Mouse (Mus musculus): ENCODE data around the gene Zfp629. TPM values are rescaled to one million over a fixed set of nuclear protein-coding genes. Genes with fewer than 3 reads are reported as not detected.

Gene Zfp629
- polyA plus RNA-seq, 1 experiment: 33.1 TPM

GRCm38 (mm10) chr7:127611011-127611410, 4.6 kb downstream of the Zfp629 start:
- DNase-seq: no peak
- no peak overlapping the region for H3K27ac ChIP-seq (ENCODE audit: control insufficient read depth, insufficient read depth, low read length)
- H3K4me1 ChIP-seq (replicated peaks; ENCODE audit: control insufficient read depth, insufficient read depth, low read length): peaks cover 5% of the 10 kb centered on the region
- H3K27me3 ChIP-seq (ENCODE audit: control insufficient read depth, insufficient read depth, low read length): no peaks in the 10 kb centered on the region
- H3K4me3 ChIP-seq (ENCODE audit: control insufficient read depth, insufficient read depth, low read length): no peak overlapping the region
- WGBS: 97% methylated on average over 29 of the region's 29 CpGs
- TF ChIP-seq POLR2A (IDR thresholded peaks at IDR 0.05; ENCODE audit: control insufficient read depth, extremely low read depth, insufficient read depth, low read length, poor library complexity): no peak
- no peak for TF ChIP-seq CTCF (IDR thresholded peaks at IDR 0.05; ENCODE audit: borderline replicate concordance, control insufficient read depth, extremely low read depth, insufficient read depth, low read length, poor library complexity)
- H3K36me3 ChIP-seq (ENCODE audit: control insufficient read depth, insufficient read depth, low read length): peaks cover 4% of the 10 kb centered on the region

GRCm38 (mm10) chr7:127607150-127607549, 8.4 kb downstream of the Zfp629 start:
- Histone ChIP-seq H3K27me3 (ENCODE audit: control insufficient read depth, insufficient read depth, low read length) (no peaks in the 10 kb centered on the region), H3K27ac (ENCODE audit: control insufficient read depth, insufficient read depth, low read length) (no peak overlapping the region), H3K4me3 (ENCODE audit: control insufficient read depth, insufficient read depth, low read length) (no peak overlapping the region), H3K4me1 (replicated peaks; ENCODE audit: control insufficient read depth, insufficient read depth, low read length) (no peaks in the 10 kb centered on the region), H3K36me3 (ENCODE audit: control insufficient read depth, insufficient read depth, low read length) (peaks cover 26% of the 10 kb centered on the region)
- no peak for DNase-seq
- TF ChIP-seq CTCF (IDR thresholded peaks at IDR 0.05; ENCODE audit: borderline replicate concordance, control insufficient read depth, extremely low read depth, insufficient read depth, low read length, poor library complexity) (no peak), POLR2A (IDR thresholded peaks at IDR 0.05; ENCODE audit: control insufficient read depth, extremely low read depth, insufficient read depth, low read length, poor library complexity) (no peak)
- WGBS: 89% methylated on average over 6 of the region's 6 CpGs

- Histone ChIP-seq H3K4me1 (replicated peaks; ENCODE audit: control insufficient read depth, insufficient read depth, low read length) (no peaks in the 10 kb centered on the region), H3K4me3 (ENCODE audit: control insufficient read depth, insufficient read depth, low read length) (no peak overlapping the region), H3K36me3 (ENCODE audit: control insufficient read depth, insufficient read depth, low read length) (peaks cover 45% of the 10 kb centered on the region), H3K27ac (ENCODE audit: control insufficient read depth, insufficient read depth, low read length) (no peak overlapping the region), H3K27me3 (ENCODE audit: control insufficient read depth, insufficient read depth, low read length) (no peaks in the 10 kb centered on the region)
- DNase-seq: no peak
- TF ChIP-seq POLR2A (IDR thresholded peaks at IDR 0.05; ENCODE audit: control insufficient read depth, extremely low read depth, insufficient read depth, low read length, poor library complexity) (no peak), CTCF (IDR thresholded peaks at IDR 0.05; ENCODE audit: borderline replicate concordance, control insufficient read depth, extremely low read depth, insufficient read depth, low read length, poor library complexity) (no peak)
- 94% methylated on average over 10 of the region's 10 CpGs for WGBS
Measured at GRCm38 (mm10) chr7:127604256-127604655, 11.3 kb downstream of the Zfp629 start.

GRCm38 (mm10) chr7:127602903-127603302, 12.7 kb downstream of the Zfp629 start:
- H3K36me3 ChIP-seq (ENCODE audit: control insufficient read depth, insufficient read depth, low read length): peaks cover 52% of the 10 kb centered on the region
- no peak overlapping the region for H3K27ac ChIP-seq (ENCODE audit: control insufficient read depth, insufficient read depth, low read length)
- WGBS: 93% methylated on average over 2 of the region's 2 CpGs
- no peaks in the 10 kb centered on the region for H3K27me3 ChIP-seq (ENCODE audit: control insufficient read depth, insufficient read depth, low read length)
- no peak overlapping the region for H3K4me3 ChIP-seq (ENCODE audit: control insufficient read depth, insufficient read depth, low read length)
- no peak for DNase-seq
- TF ChIP-seq CTCF (IDR thresholded peaks at IDR 0.05; ENCODE audit: borderline replicate concordance, control insufficient read depth, extremely low read depth, insufficient read depth, low read length, poor library complexity) (no peak), POLR2A (IDR thresholded peaks at IDR 0.05; ENCODE audit: control insufficient read depth, extremely low read depth, insufficient read depth, low read length, poor library complexity) (no peak)
- H3K4me1 ChIP-seq (replicated peaks; ENCODE audit: control insufficient read depth, insufficient read depth, low read length): no peaks in the 10 kb centered on the region

- H3K27ac ChIP-seq (ENCODE audit: control insufficient read depth, insufficient read depth, low read length): no peak overlapping the region
- peaks cover 64% of the 10 kb centered on the region for H3K36me3 ChIP-seq (ENCODE audit: control insufficient read depth, insufficient read depth, low read length)
- no peaks in the 10 kb centered on the region for H3K4me1 ChIP-seq (replicated peaks; ENCODE audit: control insufficient read depth, insufficient read depth, low read length)
- TF ChIP-seq POLR2A (IDR thresholded peaks at IDR 0.05; ENCODE audit: control insufficient read depth, extremely low read depth, insufficient read depth, low read length, poor library complexity) (no peak), CTCF (IDR thresholded peaks at IDR 0.05; ENCODE audit: borderline replicate concordance, control insufficient read depth, extremely low read depth, insufficient read depth, low read length, poor library complexity) (no peak)
- no peak for DNase-seq
- H3K4me3 ChIP-seq (ENCODE audit: control insufficient read depth, insufficient read depth, low read length): no peak overlapping the region
- 96% methylated on average over 4 of the region's 4 CpGs for WGBS
- no peaks in the 10 kb centered on the region for H3K27me3 ChIP-seq (ENCODE audit: control insufficient read depth, insufficient read depth, low read length)
Measured at GRCm38 (mm10) chr7:127601735-127602134, 13.9 kb downstream of the Zfp629 start.

GRCm38 (mm10) chr7:127600612-127601011, 15.0 kb downstream of the Zfp629 start:
- Histone ChIP-seq H3K27me3 (ENCODE audit: control insufficient read depth, insufficient read depth, low read length) (no peaks in the 10 kb centered on the region), H3K27ac (ENCODE audit: control insufficient read depth, insufficient read depth, low read length) (no peak overlapping the region), H3K36me3 (ENCODE audit: control insufficient read depth, insufficient read depth, low read length) (peaks cover 75% of the 10 kb centered on the region), H3K4me3 (ENCODE audit: control insufficient read depth, insufficient read depth, low read length) (no peak overlapping the region), H3K4me1 (replicated peaks; ENCODE audit: control insufficient read depth, insufficient read depth, low read length) (no peaks in the 10 kb centered on the region)
- WGBS: 98% methylated on average over 7 of the region's 7 CpGs
- no peak for DNase-seq
- TF ChIP-seq CTCF (IDR thresholded peaks at IDR 0.05; ENCODE audit: borderline replicate concordance, control insufficient read depth, extremely low read depth, insufficient read depth, low read length, poor library complexity) (no peak), POLR2A (IDR thresholded peaks at IDR 0.05; ENCODE audit: control insufficient read depth, extremely low read depth, insufficient read depth, low read length, poor library complexity) (no peak)

GRCm38 (mm10) chr7:127596747-127597146, 18.9 kb downstream of the Zfp629 start:
- no peak overlapping the region for H3K4me3 ChIP-seq (ENCODE audit: control insufficient read depth, insufficient read depth, low read length)
- DNase-seq: no peak
- WGBS: 95% methylated on average over 17 of the region's 17 CpGs
- no peaks in the 10 kb centered on the region for H3K4me1 ChIP-seq (replicated peaks; ENCODE audit: control insufficient read depth, insufficient read depth, low read length)
- TF ChIP-seq POLR2A (IDR thresholded peaks at IDR 0.05; ENCODE audit: control insufficient read depth, extremely low read depth, insufficient read depth, low read length, poor library complexity): no peak
- no peak for TF ChIP-seq CTCF (IDR thresholded peaks at IDR 0.05; ENCODE audit: borderline replicate concordance, control insufficient read depth, extremely low read depth, insufficient read depth, low read length, poor library complexity)
- no peak overlapping the region for H3K27ac ChIP-seq (ENCODE audit: control insufficient read depth, insufficient read depth, low read length)
- H3K27me3 ChIP-seq (ENCODE audit: control insufficient read depth, insufficient read depth, low read length): no peaks in the 10 kb centered on the region
- peaks cover 91% of the 10 kb centered on the region for H3K36me3 ChIP-seq (ENCODE audit: control insufficient read depth, insufficient read depth, low read length)
